Mouse (Mus musculus) natural killer cell, adult 2 months (primary cell): ENCODE data around the gene Kctd6.
A peak's percentile ranks its signal among the peaks of the same experiment; 100 is the strongest.
"Not testable (repeated sequence)": the region's sequence is repeated elsewhere in the genome, so short reads cannot be mapped to it uniquely, and the experiment has no call there.

Source experiments
- DNase-seq, 2 experiments: peaks; one replicate each; pipeline ENCODE4 v3.0.0; 2022; ENCODE audit warnings: low spot score in 2 of 2

Kctd6 gene

GRCm38 (mm10) chr14:8250141-8250871 is 36.4 kb downstream of the Kctd6 start:
- DNase-seq: no peak

- DNase-seq: no peak
Observed at GRCm38 (mm10) chr14:8251330-8251885, 37.5 kb downstream of the Kctd6 start.

- DNase-seq: peak in 1 of 2 experiments; percentile 23
Observed at GRCm38 (mm10) chr14:8255076-8255729, 41.3 kb downstream of the Kctd6 start.

- DNase-seq: no peak
Observed at GRCm38 (mm10) chr14:8256072-8256471, 42.1 kb downstream of the Kctd6 start.

- no peak for DNase-seq
Observed at GRCm38 (mm10) chr14:8256881-8257280, 42.9 kb downstream of the Kctd6 start.

GRCm38 (mm10) chr14:8257521-8258334 is 43.8 kb downstream of the Kctd6 start:
- DNase-seq: no peak

- no peak for DNase-seq
Observed at GRCm38 (mm10) chr14:8258335-8258627, 44.3 kb downstream of the Kctd6 start.

GRCm38 (mm10) chr14:8258752-8259151 is 44.8 kb downstream of the Kctd6 start:
- DNase-seq: no peak

GRCm38 (mm10) chr14:8259166-8259565 is 45.2 kb downstream of the Kctd6 start, which contains the start of gene Acox2:
Gene Acox2 (minus strand): TSS chr14:8259353.
- DNase-seq: no peak

GRCm38 (mm10) chr14:8260214-8260613 is 46.3 kb downstream of the Kctd6 start:
- DNase-seq: no peak

- no peak for DNase-seq
Observed at GRCm38 (mm10) chr14:8262242-8262641, 48.3 kb downstream of the Kctd6 start.

- no peak for DNase-seq
Observed at GRCm38 (mm10) chr14:8264378-8264777, 50.4 kb downstream of the Kctd6 start.

GRCm38 (mm10) chr14:8271281-8271680 is 57.3 kb downstream of the Kctd6 start:
- not testable (repeated sequence) for DNase-seq
